Mouse (Mus musculus) stomach, embryonic 16.5 days (tissue): Measurements from ENCODE around the gene Eral1. TPM values are rescaled to one million over a fixed set of nuclear protein-coding genes. Genes with fewer than 3 reads are reported as not detected.

ENCODE experiments used
- ATAC-seq: fragments of 200-750 bp; cut with Nextera tagmentation; 2 replicates; pipeline ENCODE4 v1.8.0; 2017; ENCODE audit warnings: moderate number of reproducible peaks, moderate TSS enrichment; ENCODE audit not compliant: insufficient read depth, low FRiP score
- H3K27ac ChIP-seq: fragments of 300-500 bp; sonication (generic); 2 replicates; pipeline ENCODE4 v1.5.1; 2014; ENCODE audit warnings: low read length
- H3K27me3 ChIP-seq: fragments of 300-500 bp; sonication (generic); 2 replicates; pipeline ENCODE4 v1.6.1; 2014; ENCODE audit warnings: low read length, control low read depth, mixed read lengths; ENCODE audit not compliant: control insufficient read depth, insufficient read depth
- H3K36me3 ChIP-seq: fragments of 300-500 bp; sonication (generic); 2 replicates; pipeline ENCODE4 v1.6.1; 2014; ENCODE audit warnings: low read length; ENCODE audit not compliant: control insufficient read depth, insufficient read depth
- H3K4me1 ChIP-seq: fragments of 300-500 bp; sonication (generic); 2 replicates; pipeline ENCODE4 v1.6.1; 2014; ENCODE audit warnings: low read length, control low read depth, mixed read lengths; ENCODE audit not compliant: control insufficient read depth, insufficient read depth
- H3K4me2 ChIP-seq: fragments of 300-500 bp; sonication (generic); 2 replicates; pipeline ENCODE4 v1.6.1; 2014; ENCODE audit warnings: low read depth, low read length, mixed read lengths
- H3K4me3 ChIP-seq: fragments of 300-500 bp; sonication (generic); replicated peaks from 2 replicates; pipeline ENCODE4 v1.5.1; 2014; ENCODE audit warnings: mild to moderate bottlenecking, low read length
- H3K9ac ChIP-seq: fragments of 300-500 bp; sonication (generic); 2 replicates; pipeline ENCODE4 v1.6.1; 2014; ENCODE audit warnings: low read length
- H3K9me3 ChIP-seq: fragments of 300-500 bp; sonication (generic); replicated peaks from 2 replicates; pipeline ENCODE4 v1.6.1; 2016; ENCODE audit warnings: low read length, control low read depth; ENCODE audit not compliant: control insufficient read depth
- WGBS: fragments of 180-500 bp; shearing (Covaris S2); extraction: QIAGEN DNeasy Blood & Tissue Kit; methylation state at CpG from one replicate; pipeline ENCODE4 v1.1.7; 2014; 5-methylcytosine and 5-hydroxymethylcytosine counted together
- polyA plus RNA-seq: library from polyadenylated mRNA; unstranded; fragments of >200 nt; fragmentation: Nextera tagmentation; extraction: Ambion mirVana; gene quantifications from 2 replicates; pipeline ENCODE4 v1.2.1, GENCODE M21; 2015

The Eral1 gene
- polyA plus RNA-seq, result 28.3 and 29.0 TPM in 2 replicates

GRCm38 (mm10) chr11:78079961-78080921 lies at the start of gene Eral1:
Gene Eral1 (minus strand): TSS chr11:78080383.
- Histone ChIP-seq H3K4me3 (peak within 1 kb of the TSS; percentile 84), H3K4me1 (0 out of 2 replicates have a peak, but pooled peaks cover 8% of the 10 kb centered on the region), H3K27me3 (no peaks in the 10 kb centered on the region), H3K9ac (peak within 1 kb of the TSS; percentile 88), H3K36me3 (peaks cover 9% of the 10 kb centered on the region; the same call in 1 of the 2 replicates), H3K4me2 (peak within 1 kb of the TSS; percentile 78), H3K9me3 (no peaks in the 10 kb centered on the region), H3K27ac (peak within 1 kb of the TSS; percentile 75)
- under 1% methylated on average over 42 of the region's 42 CpGs for WGBS
- ATAC-seq, result peak; percentile 96

- no peak overlapping the region for H3K27ac ChIP-seq
- no peaks in the 10 kb centered on the region for H3K27me3 ChIP-seq
- H3K4me3 ChIP-seq, result no peak overlapping the region
- ATAC-seq, result no peak
- no peak overlapping the region for H3K4me2 ChIP-seq
- H3K9ac ChIP-seq, result no peak overlapping the region
- no peaks in the 10 kb centered on the region; the same call in 1 of the 2 replicates for H3K4me1 ChIP-seq
- H3K9me3 ChIP-seq, result no peaks in the 10 kb centered on the region
- H3K36me3 ChIP-seq, result no peaks in the 10 kb centered on the region
- 78% methylated on average over 8 of the region's 8 CpGs for WGBS
Observed at GRCm38 (mm10) chr11:78129458-78129857, 49.3 kb upstream of the Eral1 start.

- Histone ChIP-seq H3K4me1 (no peaks in the 10 kb centered on the region; the same call in 1 of the 2 replicates), H3K4me2 (no peak overlapping the region), H3K9me3 (no peaks in the 10 kb centered on the region), H3K9ac (no peak overlapping the region; the same call in 1 of the 2 replicates), H3K4me3 (no peak overlapping the region), H3K36me3 (no peaks in the 10 kb centered on the region), H3K27me3 (no peaks in the 10 kb centered on the region), H3K27ac (no peak overlapping the region; the same call in 1 of the 2 replicates)
- 65% methylated on average over 4 of the region's 4 CpGs for WGBS
- ATAC-seq, result peak; percentile 25; the same call in 1 of the 2 replicates
Observed at GRCm38 (mm10) chr11:78126739-78127138, 46.6 kb upstream of the Eral1 start.

GRCm38 (mm10) chr11:78125691-78126090 lies 45.5 kb upstream of the Eral1 start:
- no peaks in the 10 kb centered on the region for H3K9me3 ChIP-seq
- no peaks in the 10 kb centered on the region for H3K36me3 ChIP-seq
- no peaks in the 10 kb centered on the region for H3K27me3 ChIP-seq
- no peak overlapping the region for H3K27ac ChIP-seq
- no peaks in the 10 kb centered on the region; the same call in none of the 2 replicates for H3K4me1 ChIP-seq
- H3K9ac ChIP-seq, result no peak overlapping the region
- 66% methylated on average over 6 of the region's 6 CpGs for WGBS
- ATAC-seq, result no peak
- H3K4me3 ChIP-seq, result no peak overlapping the region
- no peak overlapping the region for H3K4me2 ChIP-seq

- no peak overlapping the region for H3K27ac ChIP-seq
- H3K4me1 ChIP-seq, result no peaks in the 10 kb centered on the region; the same call in none of the 2 replicates
- H3K4me2 ChIP-seq, result no peak overlapping the region
- no peaks in the 10 kb centered on the region for H3K9me3 ChIP-seq
- H3K9ac ChIP-seq, result no peak overlapping the region
- no peak overlapping the region for H3K4me3 ChIP-seq
- ATAC-seq, result no peak
- H3K36me3 ChIP-seq, result no peaks in the 10 kb centered on the region
- no peaks in the 10 kb centered on the region for H3K27me3 ChIP-seq
Observed at GRCm38 (mm10) chr11:78123782-78124181, 43.6 kb upstream of the Eral1 start.

- Histone ChIP-seq H3K9ac (no peak overlapping the region), H3K36me3 (no peaks in the 10 kb centered on the region), H3K9me3 (no peaks in the 10 kb centered on the region), H3K27ac (no peak overlapping the region), H3K4me2 (no peak overlapping the region), H3K4me3 (no peak overlapping the region), H3K4me1 (no peaks in the 10 kb centered on the region; the same call in none of the 2 replicates), H3K27me3 (no peaks in the 10 kb centered on the region)
- no peak for ATAC-seq
- WGBS, result 86% methylated on average over 4 of the region's 4 CpGs
Observed at GRCm38 (mm10) chr11:78122815-78123214, 42.6 kb upstream of the Eral1 start.

GRCm38 (mm10) chr11:78121176-78121575 lies 41.0 kb upstream of the Eral1 start:
- ATAC-seq, result no peak
- Histone ChIP-seq H3K4me1 (peaks cover 1% of the 10 kb centered on the region), H3K36me3 (no peaks in the 10 kb centered on the region), H3K27ac (no peak overlapping the region), H3K9me3 (no peaks in the 10 kb centered on the region), H3K9ac (no peak overlapping the region), H3K27me3 (no peaks in the 10 kb centered on the region), H3K4me3 (no peak overlapping the region), H3K4me2 (no peak overlapping the region)
- 36% methylated on average over 5 of the region's 5 CpGs for WGBS

- Histone ChIP-seq H3K36me3 (no peaks in the 10 kb centered on the region), H3K4me1 (peaks cover 8% of the 10 kb centered on the region), H3K9me3 (no peaks in the 10 kb centered on the region), H3K9ac (no peak overlapping the region), H3K27me3 (no peaks in the 10 kb centered on the region), H3K27ac (no peak overlapping the region), H3K4me2 (no peak overlapping the region), H3K4me3 (no peak overlapping the region)
- WGBS, result 74% methylated on average over 8 of the region's 8 CpGs
- no peak for ATAC-seq
Observed at GRCm38 (mm10) chr11:78119898-78120297, 39.7 kb upstream of the Eral1 start.

- Histone ChIP-seq H3K27me3 (no peaks in the 10 kb centered on the region), H3K36me3 (no peaks in the 10 kb centered on the region), H3K27ac (no peak overlapping the region), H3K4me2 (no peak overlapping the region), H3K4me1 (peaks cover 16% of the 10 kb centered on the region), H3K9me3 (no peaks in the 10 kb centered on the region), H3K9ac (no peak overlapping the region), H3K4me3 (no peak overlapping the region)
- no peak for ATAC-seq
Observed at GRCm38 (mm10) chr11:78118467-78118866, 38.3 kb upstream of the Eral1 start.
